Mouse (Mus musculus): ENCODE data around the gene Gm14419.
"Not testable (repeated sequence)": the region's sequence is repeated elsewhere in the genome, so short reads cannot be mapped to it uniquely, and the experiment has no call there.

Gene Gm14419

GRCm38 (mm10) chr2:177000656-177001055 lies at the start of gene Gm14419:
Gene Gm14419, plus strand, starts transcription at chr2:177000956.
- DNase-seq (ENCODE audit: extremely low read depth, low read depth): not testable (repeated sequence)
